Mouse (Mus musculus) heart, embryonic 13.5 days (tissue): ENCODE measurements around the gene Slc26a8. TPM values are rescaled to one million over a fixed set of nuclear protein-coding genes. Genes with fewer than 3 reads are reported as not detected.

Experiments
- ATAC-seq: fragments of 200-750 bp; cut with Nextera tagmentation; 2 replicates; pipeline ENCODE4 v1.8.0; 2017; ENCODE audit warnings: moderate TSS enrichment; ENCODE audit not compliant: insufficient number of reproducible peaks, low FRiP score, low TSS enrichment; ENCODE audit errors: extremely low read depth
- H3K27ac ChIP-seq: fragments of 300-500 bp; sonication (generic); replicated peaks from 2 replicates; pipeline ENCODE4 v1.5.1; 2015; ENCODE audit warnings: moderate library complexity, mild to moderate bottlenecking, inconsistent platforms
- H3K27me3 ChIP-seq: fragments of 300-500 bp; sonication (generic); replicated peaks from 2 replicates; pipeline ENCODE4 v1.6.1; 2015; ENCODE audit warnings: mild to moderate bottlenecking, inconsistent platforms
- H3K36me3 ChIP-seq: fragments of 300-500 bp; sonication (generic); 2 replicates; pipeline ENCODE4 v1.6.1; 2015; ENCODE audit warnings: mild to moderate bottlenecking, inconsistent platforms
- H3K4me1 ChIP-seq: fragments of 300-500 bp; sonication (generic); 2 replicates; pipeline ENCODE4 v1.6.1; 2015; ENCODE audit warnings: inconsistent platforms
- H3K4me2 ChIP-seq: fragments of 300-500 bp; sonication (generic); 2 replicates; pipeline ENCODE4 v1.6.1; 2015; ENCODE audit warnings: inconsistent platforms, mild to moderate bottlenecking, moderate library complexity
- H3K4me3 ChIP-seq: fragments of 300-500 bp; sonication (generic); 2 replicates; pipeline ENCODE4 v1.5.1; 2015; ENCODE audit warnings: moderate library complexity, mild to moderate bottlenecking, inconsistent platforms
- H3K9ac ChIP-seq: fragments of 300-500 bp; sonication (generic); 2 replicates; pipeline ENCODE4 v1.6.1; 2015; ENCODE audit warnings: inconsistent platforms, mild to moderate bottlenecking, moderate library complexity
- H3K9me3 ChIP-seq: fragments of 300-500 bp; sonication (generic); 2 replicates; pipeline ENCODE4 v1.6.1; 2016; ENCODE audit warnings: inconsistent platforms
- WGBS: fragments of 180-500 bp; shearing (Covaris S2); methylation state at CpG from one replicate; pipeline ENCODE4 v1.1.7; 2015; ENCODE audit warnings: mixed read lengths; 5-methylcytosine and 5-hydroxymethylcytosine counted together
- polyA plus RNA-seq: library from polyadenylated mRNA; unstranded; fragments of >200 nt; fragmentation: Nextera tagmentation; extraction: Ambion mirVana; gene quantifications from 2 replicates; pipeline ENCODE4 v1.2.1, GENCODE M21; 2015

Gene Slc26a8
- polyA plus RNA-seq, 1 experiment from 2014 or later = 0.15 TPM

GRCm38 (mm10) chr17:28637711-28638690, 52.0 kb downstream of the Slc26a8 start:
- no peak for ATAC-seq
- no peaks in the 10 kb centered on the region for H3K36me3 ChIP-seq
- no peak overlapping the region for H3K4me3 ChIP-seq
- no peak overlapping the region for H3K9ac ChIP-seq
- no peaks in the 10 kb centered on the region for H3K9me3 ChIP-seq
- 71% methylated on average over 7 of the region's 7 CpGs for WGBS
- H3K27me3 ChIP-seq = no peaks in the 10 kb centered on the region; the same call in 1 of the 2 replicates
- no peak overlapping the region for H3K4me2 ChIP-seq
- H3K27ac ChIP-seq = no peak overlapping the region
- H3K4me1 ChIP-seq = peaks cover 7% of the 10 kb centered on the region

- Histone ChIP-seq H3K27me3 (no peaks in the 10 kb centered on the region; the same call in 1 of the 2 replicates), H3K9me3 (no peaks in the 10 kb centered on the region), H3K4me2 (no peak overlapping the region), H3K36me3 (no peaks in the 10 kb centered on the region), H3K9ac (no peak overlapping the region), H3K4me1 (peaks cover 7% of the 10 kb centered on the region), H3K4me3 (no peak overlapping the region), H3K27ac (no peak overlapping the region)
- 61% methylated on average over 5 of the region's 5 CpGs for WGBS
- ATAC-seq = no peak
Measured at GRCm38 (mm10) chr17:28635842-28636241, 54.2 kb downstream of the Slc26a8 start.

GRCm38 (mm10) chr17:28629125-28629524, 60.9 kb downstream of the Slc26a8 start:
- H3K4me1 ChIP-seq = no peaks in the 10 kb centered on the region
- no peaks in the 10 kb centered on the region for H3K36me3 ChIP-seq
- 35% methylated on average over 3 of the region's 3 CpGs for WGBS
- no peak overlapping the region for H3K27ac ChIP-seq
- H3K4me3 ChIP-seq = no peak overlapping the region
- H3K27me3 ChIP-seq = peaks cover 5% of the 10 kb centered on the region; the same call in 1 of the 2 replicates
- H3K9me3 ChIP-seq = no peaks in the 10 kb centered on the region
- no peak for ATAC-seq
- no peak overlapping the region for H3K9ac ChIP-seq
- no peak overlapping the region for H3K4me2 ChIP-seq

DNA sequence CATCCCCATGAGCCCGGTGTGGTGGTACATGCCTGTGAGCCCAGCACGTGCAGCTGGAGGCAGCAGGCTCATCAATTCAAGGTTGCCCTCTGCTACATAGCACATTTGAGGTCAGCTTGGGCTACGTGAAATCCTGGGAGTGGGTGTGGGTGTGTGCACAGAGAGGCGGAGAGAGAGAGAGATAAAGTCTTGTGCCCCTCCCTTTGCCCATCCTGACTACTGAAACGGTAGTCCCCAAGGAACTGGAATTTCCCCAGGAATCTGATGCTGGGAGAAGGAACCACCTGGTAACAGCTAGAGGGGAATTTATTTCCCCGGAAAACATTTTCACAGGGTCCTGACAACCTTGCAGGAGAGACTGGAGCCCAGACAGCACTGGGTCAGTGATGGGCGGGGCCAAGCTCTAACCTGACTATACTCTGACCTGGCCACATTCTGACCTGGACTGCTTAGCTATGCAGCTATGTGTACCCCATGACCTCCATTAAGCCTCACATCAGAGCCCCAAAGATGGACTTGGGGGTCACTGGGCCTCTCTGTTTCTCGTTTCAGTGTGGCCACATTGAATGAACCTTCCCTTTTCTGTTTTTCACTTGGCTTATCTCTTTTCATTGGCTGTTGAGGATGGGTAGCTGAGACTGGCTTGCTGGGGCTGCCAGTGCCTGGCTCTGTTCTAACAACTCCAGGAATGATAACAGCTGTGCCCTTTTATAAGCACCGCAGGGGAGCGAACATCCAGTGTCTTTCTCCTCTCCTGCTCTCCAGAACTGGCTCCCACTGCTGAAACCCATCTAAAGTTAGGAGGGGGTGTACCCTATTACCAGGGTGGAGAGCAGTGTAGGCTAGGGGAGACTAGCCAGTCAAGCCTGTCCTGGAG, 61.5 kb downstream of the Slc26a8 start:
- Histone ChIP-seq H3K4me2 (no peak overlapping the region), H3K27ac (no peak overlapping the region), H3K9ac (no peak overlapping the region), H3K36me3 (no peaks in the 10 kb centered on the region), H3K4me3 (no peak overlapping the region), H3K9me3 (no peaks in the 10 kb centered on the region), H3K4me1 (no peaks in the 10 kb centered on the region), H3K27me3 (peaks cover 5% of the 10 kb centered on the region; the same call in 1 of the 2 replicates)
- no peak for ATAC-seq
- WGBS = 38% methylated on average over 10 of the region's 10 CpGs

DNA sequence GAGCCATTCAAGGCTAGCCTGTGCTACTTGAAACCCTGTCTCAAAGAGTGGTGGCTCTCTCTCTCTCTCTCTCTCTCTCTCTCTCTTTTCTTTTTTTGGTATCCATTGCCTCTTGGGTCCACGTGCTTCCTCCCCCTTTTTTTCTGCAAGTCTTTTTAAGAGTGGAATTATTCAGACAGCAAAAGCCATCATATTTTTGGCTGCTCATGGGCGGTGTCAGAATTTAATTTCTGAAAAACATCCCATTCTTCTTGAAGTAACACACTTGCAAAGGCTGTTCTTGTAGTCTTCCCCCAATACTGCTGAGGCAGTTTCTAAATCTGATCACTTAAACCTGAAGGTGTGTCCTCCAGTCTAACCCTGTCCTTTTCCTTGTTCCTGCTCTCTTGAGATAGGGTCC, 63.1 kb downstream of the Slc26a8 start:
- H3K9me3 ChIP-seq = no peaks in the 10 kb centered on the region
- no peak overlapping the region for H3K4me2 ChIP-seq
- no peak overlapping the region for H3K27ac ChIP-seq
- H3K27me3 ChIP-seq = peaks cover 5% of the 10 kb centered on the region; the same call in 1 of the 2 replicates
- no peaks in the 10 kb centered on the region for H3K36me3 ChIP-seq
- H3K4me3 ChIP-seq = no peak overlapping the region
- no peak overlapping the region for H3K9ac ChIP-seq
- H3K4me1 ChIP-seq = peaks cover 3% of the 10 kb centered on the region; the same call in 1 of the 2 replicates
- 69% methylated on average over 2 of the region's 2 CpGs for WGBS
- ATAC-seq = no peak

GRCm38 (mm10) chr17:28625327-28625726, 64.7 kb downstream of the Slc26a8 start:
- Histone ChIP-seq H3K27me3 (peaks cover 5% of the 10 kb centered on the region; the same call in 1 of the 2 replicates), H3K36me3 (peaks cover under 1% of the 10 kb centered on the region), H3K9ac (no peak overlapping the region), H3K4me2 (no peak overlapping the region), H3K27ac (no peak overlapping the region), H3K4me1 (peaks cover 16% of the 10 kb centered on the region), H3K9me3 (no peaks in the 10 kb centered on the region), H3K4me3 (no peak overlapping the region)
- 86% methylated on average over 15 of the region's 15 CpGs for WGBS
- no peak for ATAC-seq

DNA sequence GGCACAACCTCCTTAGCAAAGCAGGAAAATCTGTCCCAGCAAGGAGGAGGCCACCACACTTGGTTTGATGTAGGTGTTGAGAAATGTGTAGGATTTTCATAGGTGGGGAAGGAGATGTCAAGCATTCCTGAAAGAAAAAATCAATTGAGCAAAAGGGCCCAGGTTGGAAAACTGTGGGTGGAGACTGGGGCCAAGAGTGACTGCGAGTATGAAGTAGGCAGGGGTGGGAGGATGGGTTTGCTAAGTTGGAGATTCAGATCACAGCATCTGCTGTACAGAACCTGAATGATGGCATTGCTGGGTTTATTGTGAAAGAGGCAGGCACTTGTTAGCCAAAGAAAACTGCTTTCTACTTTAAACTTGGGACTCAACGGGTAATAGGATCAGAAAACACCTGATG, 65.2 kb downstream of the Slc26a8 start:
- Histone ChIP-seq H3K4me2 (no peak overlapping the region), H3K4me3 (no peak overlapping the region), H3K27ac (no peak overlapping the region), H3K4me1 (peaks cover 21% of the 10 kb centered on the region), H3K36me3 (peaks cover 5% of the 10 kb centered on the region), H3K27me3 (peaks cover 5% of the 10 kb centered on the region; the same call in 1 of the 2 replicates), H3K9ac (no peak overlapping the region), H3K9me3 (no peaks in the 10 kb centered on the region)
- ATAC-seq = no peak
- WGBS = 69% methylated on average over 2 of the region's 2 CpGs

DNA sequence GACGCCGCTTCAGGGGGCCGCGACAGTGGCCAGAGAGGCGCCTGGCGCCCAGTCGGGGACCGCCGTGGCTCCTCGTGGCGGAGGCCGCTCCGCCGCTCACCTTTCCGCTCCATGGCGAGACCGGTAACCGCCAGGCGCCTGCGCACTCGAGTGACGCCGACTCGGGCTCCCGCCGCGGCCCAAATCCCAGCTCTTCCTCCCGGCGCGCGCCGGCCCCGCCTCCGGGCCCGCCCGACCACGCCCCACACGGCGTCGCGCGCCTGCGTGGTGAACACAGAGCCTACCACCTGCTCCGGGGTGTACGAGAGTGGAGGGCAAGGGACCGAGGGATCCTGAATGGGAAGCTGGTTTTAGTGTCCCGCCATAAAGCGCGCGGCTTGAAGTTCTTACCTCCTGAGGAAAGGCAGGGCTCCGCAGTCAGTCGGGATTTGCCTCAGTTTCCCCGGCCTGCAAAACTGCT, 67.7 kb downstream of the Slc26a8 start, which contains the start of gene Srpk1:
Srpk1 (minus strand) TSS at position 410 of the 460 bp plus-strand sequence.
- Histone ChIP-seq H3K4me2 (peak within 1 kb of the TSS; percentile 97), H3K4me1 (peaks cover 35% of the 10 kb centered on the region), H3K4me3 (peak within 1 kb of the TSS; percentile 99), H3K36me3 (peaks cover 29% of the 10 kb centered on the region), H3K9ac (peak within 1 kb of the TSS; percentile 98), H3K27ac (peak within 1 kb of the TSS; percentile 87), H3K27me3 (0 out of 2 replicates have a peak, but pooled peaks cover 5% of the 10 kb centered on the region), H3K9me3 (no peaks in the 10 kb centered on the region)
- under 1% methylated on average over 53 of the region's 53 CpGs for WGBS
- peak; percentile 79 for ATAC-seq

- Histone ChIP-seq H3K4me1 (peaks cover 35% of the 10 kb centered on the region), H3K4me2 (peak overlapping the region; percentile 97), H3K9me3 (no peaks in the 10 kb centered on the region), H3K9ac (peak overlapping the region; percentile 98), H3K36me3 (peaks cover 29% of the 10 kb centered on the region), H3K27me3 (0 out of 2 replicates have a peak, but pooled peaks cover 2% of the 10 kb centered on the region), H3K4me3 (peak overlapping the region; percentile 99), H3K27ac (peak overlapping the region; percentile 87)
- under 1% methylated on average over 76 of the region's 78 CpGs for WGBS
- ATAC-seq = peak; percentile 65; the same call in 1 of the 2 replicates
Measured at GRCm38 (mm10) chr17:28621381-28622299, 68.4 kb downstream of the Slc26a8 start.

- Histone ChIP-seq H3K9me3 (no peaks in the 10 kb centered on the region), H3K4me3 (no peak overlapping the region), H3K9ac (no peak overlapping the region), H3K27me3 (no peaks in the 10 kb centered on the region), H3K36me3 (peaks cover 46% of the 10 kb centered on the region), H3K27ac (no peak overlapping the region), H3K4me2 (no peak overlapping the region), H3K4me1 (peaks cover 35% of the 10 kb centered on the region)
- no peak for ATAC-seq
- 88% methylated on average over 1 of the region's 1 CpGs for WGBS
Measured at GRCm38 (mm10) chr17:28618775-28619174, 71.3 kb downstream of the Slc26a8 start.
